Mouse (Mus musculus) limb, embryonic 13.5 days (tissue): ENCODE results near the gene Dennd1b. TPM values are rescaled to one million over a fixed set of nuclear protein-coding genes. Genes with fewer than 3 reads are reported as not detected.
A peak's percentile ranks its signal among the peaks of the same experiment; 100 is the strongest.

ENCODE experiments used
- ATAC-seq: fragments of 200-750 bp; cut with Nextera tagmentation; 2 replicates; pipeline ENCODE4 v1.8.0; 2017; ENCODE audit warnings: low read depth, moderate number of reproducible peaks, moderate TSS enrichment; ENCODE audit not compliant: low FRiP score
- H3K27ac ChIP-seq: fragments of 300-500 bp; sonication (generic); 2 replicates; pipeline ENCODE4 v1.5.1; 2015; ENCODE audit warnings: inconsistent platforms, mild to moderate bottlenecking, moderate library complexity
- H3K27me3 ChIP-seq: fragments of 300-500 bp; sonication (generic); 2 replicates; pipeline ENCODE4 v1.6.1; 2015; ENCODE audit warnings: mild to moderate bottlenecking, inconsistent platforms
- H3K36me3 ChIP-seq: fragments of 300-500 bp; sonication (generic); 2 replicates; pipeline ENCODE4 v1.6.1; 2015; ENCODE audit warnings: inconsistent platforms, mild to moderate bottlenecking, moderate library complexity
- H3K4me1 ChIP-seq: fragments of 300-500 bp; sonication (generic); 2 replicates; pipeline ENCODE4 v1.6.1; 2015; ENCODE audit warnings: inconsistent platforms
- H3K4me2 ChIP-seq: fragments of 300-500 bp; sonication (generic); replicated peaks from 2 replicates; pipeline ENCODE4 v1.6.1; 2015; ENCODE audit warnings: inconsistent platforms, mild to moderate bottlenecking, moderate library complexity
- H3K4me3 ChIP-seq: fragments of 300-500 bp; sonication (generic); 2 replicates; pipeline ENCODE4 v1.5.1; 2015; ENCODE audit warnings: moderate library complexity, mild to moderate bottlenecking, inconsistent platforms
- H3K9ac ChIP-seq: fragments of 300-500 bp; sonication (generic); 2 replicates; pipeline ENCODE4 v1.6.1; 2015; ENCODE audit warnings: mild to moderate bottlenecking, inconsistent platforms
- H3K9me3 ChIP-seq: fragments of 300-500 bp; sonication (generic); 2 replicates; pipeline ENCODE4 v1.6.1; 2016; ENCODE audit warnings: inconsistent platforms
- WGBS: fragments of 180-500 bp; shearing (Covaris S2); methylation state at CpG from one replicate; pipeline ENCODE4 v1.1.7; 2015; 5-methylcytosine and 5-hydroxymethylcytosine counted together
- polyA plus RNA-seq: library from polyadenylated mRNA; unstranded; fragments of >200 nt; fragmentation: Nextera tagmentation; extraction: Ambion mirVana; gene quantifications from 2 replicates; pipeline ENCODE4 v1.2.1, GENCODE M21; 2015

Gene Dennd1b
- polyA plus RNA-seq, 1 experiment from 2014 or later, result 11.4 TPM

GRCm38 (mm10) chr1:139075671-139076070 is 112.4 kb downstream of the Dennd1b start:
- H3K36me3 ChIP-seq, result no peaks in the 10 kb centered on the region
- H3K9me3 ChIP-seq, result no peaks in the 10 kb centered on the region
- H3K27me3 ChIP-seq, result no peaks in the 10 kb centered on the region
- H3K4me3 ChIP-seq, result no peak overlapping the region
- no peak overlapping the region for H3K27ac ChIP-seq
- no peak for ATAC-seq
- H3K4me2 ChIP-seq, result no peak overlapping the region
- H3K9ac ChIP-seq, result no peak overlapping the region
- peaks cover 3% of the 10 kb centered on the region; the same call in 1 of the 2 replicates for H3K4me1 ChIP-seq
- 72% methylated on average over 2 of the region's 2 CpGs for WGBS

- H3K4me3 ChIP-seq, result no peak overlapping the region
- H3K9ac ChIP-seq, result no peak overlapping the region
- H3K36me3 ChIP-seq, result no peaks in the 10 kb centered on the region
- H3K9me3 ChIP-seq, result no peaks in the 10 kb centered on the region
- WGBS, result 88% methylated on average over 1 of the region's 1 CpGs
- H3K27ac ChIP-seq, result no peak overlapping the region
- peaks cover 8% of the 10 kb centered on the region; the same call in 1 of the 2 replicates for H3K4me1 ChIP-seq
- no peaks in the 10 kb centered on the region for H3K27me3 ChIP-seq
- no peak for ATAC-seq
- H3K4me2 ChIP-seq, result no peak overlapping the region
These were observed 114.8 kb downstream of the Dennd1b start for GRCm38 (mm10) chr1:139077989-139078388.

- H3K36me3 ChIP-seq, result no peaks in the 10 kb centered on the region
- no peak overlapping the region for H3K4me3 ChIP-seq
- H3K27ac ChIP-seq, result no peak overlapping the region
- WGBS, result 80% methylated on average over 8 of the region's 8 CpGs
- no peak overlapping the region for H3K4me2 ChIP-seq
- no peak for ATAC-seq
- no peaks in the 10 kb centered on the region for H3K27me3 ChIP-seq
- H3K9me3 ChIP-seq, result no peaks in the 10 kb centered on the region
- H3K4me1 ChIP-seq, result peaks cover 8% of the 10 kb centered on the region; the same call in 1 of the 2 replicates
- H3K9ac ChIP-seq, result no peak overlapping the region
These were observed 115.8 kb downstream of the Dennd1b start for GRCm38 (mm10) chr1:139079000-139079399.

GRCm38 (mm10) chr1:139079523-139079922 is 116.3 kb downstream of the Dennd1b start:
- H3K27me3 ChIP-seq, result no peaks in the 10 kb centered on the region
- H3K9me3 ChIP-seq, result no peaks in the 10 kb centered on the region
- no peak overlapping the region for H3K4me3 ChIP-seq
- no peak overlapping the region for H3K9ac ChIP-seq
- H3K4me1 ChIP-seq, result peaks cover 8% of the 10 kb centered on the region; the same call in 1 of the 2 replicates
- H3K27ac ChIP-seq, result no peak overlapping the region
- no peak overlapping the region for H3K4me2 ChIP-seq
- H3K36me3 ChIP-seq, result no peaks in the 10 kb centered on the region
- no peak for ATAC-seq
- WGBS, result 58% methylated on average over 6 of the region's 6 CpGs

GRCm38 (mm10) chr1:139080517-139081386 is 117.5 kb downstream of the Dennd1b start:
- ATAC-seq, result no peak
- Histone ChIP-seq H3K4me3 (no peak overlapping the region), H3K4me1 (peaks cover 8% of the 10 kb centered on the region; the same call in 1 of the 2 replicates), H3K36me3 (no peaks in the 10 kb centered on the region), H3K9ac (no peak overlapping the region), H3K9me3 (no peaks in the 10 kb centered on the region), H3K27ac (no peak overlapping the region), H3K27me3 (no peaks in the 10 kb centered on the region), H3K4me2 (no peak overlapping the region)
- WGBS, result 59% methylated on average over 16 of the region's 16 CpGs

GRCm38 (mm10) chr1:139083382-139083781 is 120.1 kb downstream of the Dennd1b start:
- ATAC-seq, result no peak
- Histone ChIP-seq H3K27ac (no peak overlapping the region), H3K9ac (no peak overlapping the region), H3K36me3 (no peaks in the 10 kb centered on the region), H3K4me2 (no peak overlapping the region), H3K9me3 (no peaks in the 10 kb centered on the region; the same call in 1 of the 2 replicates), H3K27me3 (no peaks in the 10 kb centered on the region), H3K4me1 (peaks cover 8% of the 10 kb centered on the region; the same call in 1 of the 2 replicates), H3K4me3 (no peak overlapping the region)
- WGBS, result 79% methylated on average over 2 of the region's 2 CpGs

GRCm38 (mm10) chr1:139087564-139087963 is 124.3 kb downstream of the Dennd1b start:
- WGBS, result 90% methylated on average over 3 of the region's 3 CpGs
- no peak overlapping the region for H3K9ac ChIP-seq
- H3K4me1 ChIP-seq, result peaks cover 9% of the 10 kb centered on the region
- no peaks in the 10 kb centered on the region; the same call in 1 of the 2 replicates for H3K9me3 ChIP-seq
- no peak for ATAC-seq
- H3K36me3 ChIP-seq, result no peaks in the 10 kb centered on the region
- H3K27ac ChIP-seq, result no peak overlapping the region
- no peaks in the 10 kb centered on the region for H3K27me3 ChIP-seq
- no peak overlapping the region for H3K4me3 ChIP-seq
- no peak overlapping the region for H3K4me2 ChIP-seq

- no peak overlapping the region for H3K27ac ChIP-seq
These were observed 127.5 kb downstream of the Dennd1b start for GRCm38 (mm10) chr1:139090744-139091143.

GRCm38 (mm10) chr1:139091701-139092100 is 128.5 kb downstream of the Dennd1b start:
- no peak for ATAC-seq
- 50% methylated on average over 6 of the region's 6 CpGs for WGBS
- Histone ChIP-seq H3K36me3 (no peaks in the 10 kb centered on the region), H3K4me3 (no peak overlapping the region), H3K9ac (no peak overlapping the region), H3K27ac (no peak overlapping the region), H3K27me3 (0 out of 2 replicates have a peak, but pooled peaks cover 2% of the 10 kb centered on the region), H3K9me3 (no peaks in the 10 kb centered on the region; the same call in 1 of the 2 replicates), H3K4me2 (peak overlapping the region; percentile 38), H3K4me1 (peaks cover 12% of the 10 kb centered on the region)

More at GRCm38 (mm10) chr1:139090744-139091143, 127.5 kb downstream of the Dennd1b start:
- Histone ChIP-seq H3K9me3 (no peaks in the 10 kb centered on the region; the same call in 1 of the 2 replicates), H3K4me1 (peaks cover 12% of the 10 kb centered on the region), H3K27me3 (0 out of 2 replicates have a peak, but pooled peaks cover 2% of the 10 kb centered on the region), H3K9ac (no peak overlapping the region), H3K4me3 (no peak overlapping the region), H3K36me3 (no peaks in the 10 kb centered on the region), H3K4me2 (no peak overlapping the region)
- 45% methylated on average over 3 of the region's 3 CpGs for WGBS
- no peak for ATAC-seq

GRCm38 (mm10) chr1:139092144-139092543 is 128.9 kb downstream of the Dennd1b start:
- H3K27ac ChIP-seq, result no peak overlapping the region
- ATAC-seq, result no peak
- WGBS, result 26% methylated on average over 10 of the region's 10 CpGs
- no peak overlapping the region for H3K9ac ChIP-seq
- H3K36me3 ChIP-seq, result no peaks in the 10 kb centered on the region
- 0 out of 2 replicates have a peak, but pooled peaks cover 2% of the 10 kb centered on the region for H3K27me3 ChIP-seq
- peaks cover 12% of the 10 kb centered on the region for H3K4me1 ChIP-seq
- H3K4me3 ChIP-seq, result no peak overlapping the region
- H3K4me2 ChIP-seq, result peak overlapping the region; percentile 38
- no peaks in the 10 kb centered on the region; the same call in 1 of the 2 replicates for H3K9me3 ChIP-seq

- Histone ChIP-seq H3K4me2 (no peak overlapping the region), H3K36me3 (no peaks in the 10 kb centered on the region), H3K27ac (no peak overlapping the region), H3K27me3 (0 out of 2 replicates have a peak, but pooled peaks cover 2% of the 10 kb centered on the region), H3K4me3 (no peak overlapping the region), H3K9ac (no peak overlapping the region), H3K4me1 (peaks cover 12% of the 10 kb centered on the region), H3K9me3 (no peaks in the 10 kb centered on the region)
- ATAC-seq, result no peak
- 19% methylated on average over 4 of the region's 4 CpGs for WGBS
These were observed 129.5 kb downstream of the Dennd1b start for GRCm38 (mm10) chr1:139092722-139093121.

- no peak overlapping the region for H3K4me2 ChIP-seq
- H3K9ac ChIP-seq, result no peak overlapping the region
- ATAC-seq, result no peak
- no peaks in the 10 kb centered on the region for H3K9me3 ChIP-seq
- no peak overlapping the region for H3K4me3 ChIP-seq
- no peak overlapping the region for H3K27ac ChIP-seq
- H3K36me3 ChIP-seq, result no peaks in the 10 kb centered on the region
- peaks cover 12% of the 10 kb centered on the region for H3K4me1 ChIP-seq
- 80% methylated on average over 6 of the region's 6 CpGs for WGBS
- H3K27me3 ChIP-seq, result 0 out of 2 replicates have a peak, but pooled peaks cover 2% of the 10 kb centered on the region
These were observed 133.1 kb downstream of the Dennd1b start for GRCm38 (mm10) chr1:139096369-139096768.
